Mouse (Mus musculus) lung, postnatal 4 days (tissue): ENCODE data around the gene Nav1.
"Not testable (repeated sequence)": the region's sequence is repeated elsewhere in the genome, so short reads cannot be mapped to it uniquely, and the experiment has no call there.

ENCODE experiments used
- DNase-seq, 2 experiments: peaks; one replicate each; pipeline ENCODE4 v3.0.0; 2021

Nav1 gene

DNA sequence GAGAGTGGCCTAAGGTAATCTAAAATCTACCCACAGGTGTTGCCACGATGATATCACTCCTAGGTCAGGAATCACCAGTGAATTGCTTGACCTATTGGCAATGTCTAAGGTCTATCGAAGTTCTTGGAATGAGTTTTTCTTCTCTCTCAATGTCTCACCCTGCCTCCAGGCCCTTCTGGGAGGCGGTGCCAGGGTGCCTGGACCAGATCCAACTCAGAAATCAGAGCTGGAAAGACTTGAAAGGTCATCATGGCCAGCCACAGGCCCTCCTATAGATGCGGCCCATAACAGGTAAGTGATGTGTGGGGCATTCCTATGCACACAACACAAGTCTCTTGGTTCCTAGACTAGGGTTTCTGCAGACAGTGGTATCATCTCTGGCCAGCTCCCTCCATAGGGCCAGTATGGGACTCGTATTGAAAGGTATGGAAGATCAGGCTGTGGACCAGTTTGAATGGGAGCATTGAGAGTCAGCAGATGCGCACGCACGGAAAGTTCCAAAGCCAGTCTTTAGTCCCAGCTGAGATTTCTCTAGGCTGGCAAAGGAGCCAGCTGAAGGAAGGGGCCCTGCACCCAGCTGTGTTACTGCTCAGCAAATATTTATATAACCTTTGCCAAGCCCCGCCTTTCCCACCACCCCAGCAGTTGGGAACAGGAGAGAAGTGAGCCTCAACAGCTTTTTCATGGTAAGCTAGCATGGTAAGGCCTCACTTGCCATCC, 92.0 kb downstream of the Nav1 start:
- peak; percentile 74 to 85 for DNase-seq

DNA sequence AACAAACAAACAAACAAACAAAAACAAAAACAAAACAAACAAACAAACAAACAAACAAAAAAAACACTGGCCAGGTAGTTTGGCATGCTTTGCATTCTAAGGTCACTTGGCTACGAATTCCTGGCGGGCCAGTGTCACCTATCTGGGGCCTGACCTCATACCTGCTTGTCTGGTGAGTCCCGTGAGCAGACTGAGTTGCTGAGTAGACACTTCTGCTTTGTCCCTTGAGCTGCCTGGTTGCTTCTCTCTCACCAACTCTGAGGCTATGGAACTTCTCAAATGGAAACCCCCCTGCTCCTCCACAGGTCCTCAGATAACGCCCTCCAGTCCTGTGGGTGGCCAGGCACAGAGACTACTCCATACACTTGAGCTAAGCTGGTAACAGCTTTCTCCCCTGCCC, 93.0 kb downstream of the Nav1 start:
- DNase-seq: no peak

DNA sequence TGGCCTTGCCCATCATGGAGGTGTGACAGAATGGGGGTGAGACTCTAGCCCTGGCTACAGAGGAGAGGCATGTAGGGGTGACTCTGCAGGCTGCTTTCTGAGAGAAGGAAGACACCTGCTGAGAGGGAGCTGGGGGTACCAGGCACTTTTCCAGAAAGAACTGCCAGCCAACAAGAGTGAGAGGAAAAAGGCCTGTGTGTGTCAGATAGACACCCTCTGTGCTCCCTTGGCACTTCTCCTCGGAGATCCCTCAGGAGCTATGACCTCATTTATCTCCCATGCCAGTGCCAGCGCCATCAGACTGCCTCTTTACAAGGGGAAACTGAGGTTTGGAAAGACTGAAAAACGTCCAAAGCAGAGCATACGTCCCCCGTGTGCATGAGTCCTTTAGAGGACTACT, 93.6 kb downstream of the Nav1 start:
- DNase-seq: no peak

DNA sequence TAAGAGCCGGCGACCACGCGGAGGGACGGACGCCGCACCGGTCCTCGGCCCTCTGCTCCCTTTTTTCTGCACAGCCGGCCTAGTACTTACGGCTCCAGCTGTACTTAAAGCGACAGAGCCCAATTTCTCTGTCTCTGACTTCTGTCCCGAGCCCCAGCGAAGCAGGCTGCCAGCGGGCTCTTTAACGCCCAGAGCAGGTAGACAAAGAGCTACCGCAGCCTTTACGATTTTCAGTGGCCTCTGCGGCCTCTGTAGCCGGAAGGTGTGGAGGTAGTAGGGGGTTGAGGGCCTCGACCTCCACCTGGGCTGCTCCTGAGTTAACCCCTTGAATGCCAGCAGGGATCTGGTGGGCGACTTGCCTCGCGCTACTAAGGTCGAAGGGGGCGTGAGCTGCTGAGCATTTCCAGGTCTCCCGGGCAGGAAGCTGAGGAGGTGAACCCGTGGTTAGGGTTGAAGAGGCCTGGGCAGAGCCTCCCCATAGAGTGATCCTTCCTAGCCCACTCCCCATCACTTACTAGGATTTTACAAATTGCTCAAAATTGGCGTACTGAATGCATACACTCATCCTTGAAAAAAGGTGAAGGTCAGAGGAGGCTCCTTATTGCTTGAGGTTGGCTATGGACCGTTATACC, 96.6 kb downstream of the Nav1 start:
- DNase-seq: peak; percentile 52 to 64

DNA sequence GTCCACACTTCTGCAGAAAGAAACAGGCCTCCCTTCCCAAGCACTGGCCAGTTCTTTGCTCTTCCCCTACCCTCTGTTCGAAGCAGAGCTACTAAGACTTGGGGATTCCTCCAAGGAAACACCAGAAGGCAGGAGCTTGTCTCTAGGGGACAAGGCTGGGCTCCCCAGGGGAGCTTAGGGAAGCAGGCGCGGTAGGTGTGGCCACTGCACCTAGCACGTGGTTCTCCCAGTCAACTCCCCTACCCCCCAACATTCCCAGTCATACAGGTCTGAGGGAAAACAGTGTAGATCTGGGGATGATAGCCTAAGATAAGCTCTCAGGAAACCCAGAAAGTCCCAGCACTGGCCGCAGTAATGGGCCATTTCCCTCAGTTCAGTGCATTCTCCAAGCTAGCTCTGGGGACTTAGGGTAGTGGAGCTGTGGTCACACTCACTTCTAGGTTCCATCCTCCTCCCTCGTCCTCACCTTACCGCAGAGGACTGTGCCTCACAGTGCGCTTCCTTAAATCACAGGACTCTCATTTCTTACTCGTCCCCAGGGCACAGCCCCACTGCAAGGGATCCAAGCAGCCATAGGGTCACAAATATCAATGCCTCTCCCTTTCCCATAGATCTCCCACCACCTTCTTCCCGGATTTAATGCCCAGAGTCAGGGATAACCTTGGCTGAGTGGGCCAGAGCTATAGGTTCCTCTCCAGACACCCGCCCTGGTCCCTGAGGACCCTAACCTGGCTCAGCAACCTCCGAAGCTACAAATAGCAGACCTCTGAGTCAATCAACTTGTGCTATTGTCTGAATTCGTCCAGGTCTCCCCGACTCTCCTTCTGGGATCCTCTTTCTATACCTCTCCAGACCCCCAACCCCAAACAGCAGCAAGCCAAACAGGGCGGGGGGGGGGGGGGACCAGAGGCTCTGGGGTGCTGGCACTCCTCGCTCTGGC, 97.7 kb downstream of the Nav1 start:
- DNase-seq: no peak

DNA sequence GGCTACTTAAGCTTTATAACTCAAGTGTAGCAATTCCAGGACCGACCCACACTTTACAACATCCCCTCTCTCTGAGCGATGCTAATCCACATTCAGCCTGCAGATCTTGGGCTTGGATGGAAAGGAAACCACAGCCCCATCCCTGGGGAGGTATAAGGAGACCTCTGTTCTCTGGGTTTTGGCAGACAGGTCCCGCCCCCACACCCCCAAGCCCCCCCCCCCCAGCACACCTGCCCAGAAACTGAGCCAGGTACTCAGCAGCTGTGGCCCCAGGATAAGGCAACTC, 98.8 kb downstream of the Nav1 start:
- DNase-seq: no peak

DNA sequence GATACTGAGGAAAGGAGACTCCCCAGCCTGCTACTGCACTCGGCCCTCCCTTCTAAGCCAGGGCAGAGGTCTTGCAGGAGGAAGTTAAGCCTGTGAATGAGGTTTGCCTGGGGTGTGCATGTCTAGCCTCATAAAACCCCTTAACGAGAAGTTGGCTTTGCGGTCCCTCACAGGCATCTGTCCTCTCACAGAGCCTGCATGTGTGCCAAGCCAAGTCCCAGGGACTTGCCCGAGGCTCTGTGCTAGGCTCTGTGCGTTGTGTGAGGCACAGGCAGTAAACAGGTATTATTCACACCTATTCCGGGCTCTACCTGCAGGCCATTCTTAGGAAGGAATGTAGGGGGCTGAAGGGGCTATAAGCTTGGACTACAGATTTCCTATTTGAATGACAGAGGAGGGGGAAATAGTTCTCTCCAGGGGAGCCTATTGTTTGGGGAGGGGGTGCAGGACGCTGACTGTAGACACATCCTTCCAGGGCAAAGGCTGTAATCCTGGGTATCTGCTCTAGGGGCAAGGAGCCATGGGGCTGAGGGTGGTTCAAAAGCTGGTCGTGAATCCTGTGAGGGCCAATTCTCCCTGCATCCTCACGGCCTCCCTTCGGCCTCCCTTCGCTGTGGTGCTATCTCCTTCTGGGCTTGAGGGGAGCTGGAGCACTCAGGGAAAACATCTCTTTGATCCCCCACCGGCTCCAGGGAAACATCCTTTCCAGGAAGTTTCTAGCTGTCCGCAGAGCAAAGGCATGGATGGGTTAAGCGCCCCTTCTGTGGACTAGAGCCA, 99.3 kb downstream of the Nav1 start:
- DNase-seq: no peak

DNA sequence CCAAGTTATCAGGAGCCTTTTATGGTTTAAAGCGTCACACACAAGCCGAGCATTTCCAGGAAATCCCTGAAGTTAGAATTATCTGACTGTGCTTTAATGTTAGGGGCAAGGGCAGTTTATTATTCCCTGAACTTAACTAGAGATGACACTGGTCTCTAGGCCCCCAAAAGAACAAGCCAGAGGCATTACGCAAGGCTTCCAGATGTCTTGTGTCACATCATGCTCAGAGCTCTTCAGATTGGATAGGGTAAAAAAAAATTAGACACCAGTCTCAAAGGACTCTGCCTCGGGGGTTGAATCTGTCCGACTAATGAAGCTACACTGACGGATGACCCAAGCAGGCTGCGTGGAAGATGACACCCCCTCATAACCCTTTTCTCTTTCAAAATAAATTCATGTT, 101.6 kb downstream of the Nav1 start:
- peak in 1 of 2 experiments; percentile 39 for DNase-seq

DNA sequence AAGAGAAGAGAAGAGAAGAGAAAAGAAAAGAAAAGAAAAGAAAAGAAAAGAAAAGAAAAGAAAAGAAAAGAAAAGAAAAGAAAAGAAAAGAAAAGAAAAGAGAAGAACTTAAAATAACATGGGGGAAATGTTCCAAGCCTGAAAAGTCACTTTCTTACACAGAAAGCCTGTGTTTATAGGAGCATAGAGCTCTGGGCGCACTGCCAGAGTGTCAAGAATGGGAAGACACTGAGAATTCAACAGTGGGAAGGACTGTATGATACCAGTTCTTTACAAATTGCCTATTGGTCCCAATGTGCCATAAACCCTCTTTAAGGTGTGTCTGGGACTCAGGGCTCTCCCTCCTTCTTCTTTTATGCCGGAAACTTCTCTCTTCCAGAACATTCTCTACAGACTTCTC, 103.7 kb downstream of the Nav1 start:
- peak; percentile 61 to 67 for DNase-seq

DNA sequence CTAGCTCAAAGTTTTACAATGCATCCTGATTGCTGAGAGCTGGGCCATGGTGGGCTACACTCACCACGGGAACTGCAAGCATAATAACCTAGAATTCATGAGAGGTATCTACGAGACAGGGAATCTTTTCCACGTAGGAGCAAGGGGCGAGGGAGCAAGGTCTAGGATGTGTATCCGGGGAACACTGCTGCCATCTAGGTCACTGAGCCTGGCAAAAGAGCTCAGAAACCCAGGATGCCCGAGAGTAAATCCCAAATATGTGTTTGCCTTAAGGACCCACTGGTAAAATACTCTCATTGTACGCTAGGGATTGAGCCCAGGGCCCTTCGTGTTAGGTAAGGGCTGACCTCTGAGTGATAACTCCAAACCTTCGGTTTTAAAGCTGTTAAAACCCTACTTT, 104.3 kb downstream of the Nav1 start:
- no peak for DNase-seq

DNA sequence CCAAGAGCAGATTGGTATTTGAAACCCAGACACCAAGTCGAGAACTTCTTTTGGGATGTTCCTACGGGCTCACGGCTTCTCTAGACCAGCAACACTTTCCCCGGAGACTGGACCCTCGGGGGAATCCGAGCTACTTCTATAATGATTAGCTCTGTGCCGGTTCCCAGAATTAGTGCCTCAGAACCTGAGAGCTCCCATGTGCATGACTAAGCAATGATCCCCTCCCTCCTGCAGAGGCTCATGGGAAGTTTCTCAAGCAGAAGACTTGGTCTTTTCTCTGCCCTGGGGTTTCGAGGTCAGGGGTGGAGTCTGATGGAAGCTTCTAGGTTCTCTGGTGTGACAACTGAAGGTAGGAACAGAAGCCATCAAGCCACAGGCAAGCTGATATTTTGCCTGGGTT, 105.0 kb downstream of the Nav1 start:
- DNase-seq: no peak

DNA sequence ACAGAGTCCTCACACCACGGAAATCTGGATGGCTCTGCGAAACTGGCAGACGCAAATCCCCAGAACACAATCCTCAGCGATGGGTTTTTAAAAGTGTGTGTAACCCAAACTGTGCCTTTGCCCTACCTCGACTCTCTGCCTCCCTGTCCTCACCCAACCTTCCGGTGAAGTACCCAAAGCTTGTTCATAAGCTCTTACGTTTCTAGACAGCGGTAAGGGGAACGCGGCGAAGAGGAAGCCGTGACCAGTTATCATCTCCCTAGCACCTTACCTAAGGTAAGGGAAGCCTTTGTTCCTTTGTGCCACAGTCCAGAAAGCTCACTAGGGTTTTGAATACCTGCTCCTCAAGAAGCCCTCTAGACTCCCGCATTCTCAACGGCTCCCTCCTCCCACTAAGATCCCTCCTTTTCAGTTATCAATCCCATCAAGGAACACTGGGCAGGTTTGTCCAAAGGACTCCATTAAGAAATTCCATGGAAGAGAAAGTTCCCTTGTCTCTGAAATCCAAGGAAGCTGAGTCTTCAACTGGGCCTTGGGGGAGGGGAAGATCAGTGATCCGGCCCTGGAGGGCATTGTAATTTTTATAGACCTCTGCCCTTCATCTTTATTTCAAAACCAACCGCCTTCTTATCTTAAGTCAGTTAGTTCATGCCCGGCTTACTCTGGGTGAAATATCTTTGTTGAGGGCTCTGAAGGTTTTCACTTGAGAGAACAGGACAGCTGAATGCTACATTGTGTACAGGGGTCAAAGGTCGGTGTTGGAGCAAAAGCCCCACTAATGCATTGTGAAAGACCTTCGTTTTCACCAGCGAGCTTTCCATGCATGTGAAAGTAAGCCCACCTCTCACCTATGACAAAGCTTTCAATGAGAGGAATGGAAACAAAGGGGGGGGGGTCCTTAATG, 108.4 kb downstream of the Nav1 start:
- no peak for DNase-seq

DNA sequence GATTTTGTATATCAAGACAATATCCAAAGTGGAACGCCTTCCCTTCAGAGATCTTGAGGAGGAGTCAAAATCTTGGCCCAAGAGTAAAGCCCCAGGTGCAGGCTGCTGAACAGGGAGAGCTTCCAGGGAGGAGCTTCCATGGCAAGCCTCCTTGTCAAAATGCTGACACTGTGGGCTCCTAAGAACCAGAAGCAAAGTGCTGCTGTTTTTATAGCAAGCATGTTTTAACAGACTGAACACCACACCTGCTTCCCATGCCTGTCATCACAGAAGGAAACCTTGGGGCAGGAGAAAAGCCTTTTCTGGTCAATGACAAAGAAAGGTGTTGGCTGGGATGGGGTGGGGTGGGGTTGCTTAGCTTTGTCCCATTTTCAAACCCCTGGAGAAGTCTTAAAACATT, 112.0 kb downstream of the Nav1 start:
- DNase-seq: no peak

DNA sequence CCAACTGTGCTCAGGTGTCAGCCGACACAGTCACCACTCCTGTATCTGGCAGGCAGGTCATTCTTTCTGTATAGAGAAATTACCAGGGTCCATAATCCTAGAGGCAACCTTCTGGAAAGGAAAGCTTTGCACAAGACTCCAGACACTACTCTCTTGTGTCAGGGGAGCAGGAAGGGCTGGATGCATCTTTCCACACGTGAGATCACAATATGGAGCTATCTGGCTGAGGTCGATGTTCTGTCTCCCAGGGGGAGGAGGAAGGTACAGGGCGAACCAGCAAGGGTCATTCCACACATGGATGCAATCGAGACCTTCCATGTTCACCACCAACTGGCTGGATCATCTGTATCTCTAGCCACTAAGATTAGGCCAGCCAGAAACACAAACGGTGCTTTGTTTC, 113.2 kb downstream of the Nav1 start:
- DNase-seq: no peak

DNA sequence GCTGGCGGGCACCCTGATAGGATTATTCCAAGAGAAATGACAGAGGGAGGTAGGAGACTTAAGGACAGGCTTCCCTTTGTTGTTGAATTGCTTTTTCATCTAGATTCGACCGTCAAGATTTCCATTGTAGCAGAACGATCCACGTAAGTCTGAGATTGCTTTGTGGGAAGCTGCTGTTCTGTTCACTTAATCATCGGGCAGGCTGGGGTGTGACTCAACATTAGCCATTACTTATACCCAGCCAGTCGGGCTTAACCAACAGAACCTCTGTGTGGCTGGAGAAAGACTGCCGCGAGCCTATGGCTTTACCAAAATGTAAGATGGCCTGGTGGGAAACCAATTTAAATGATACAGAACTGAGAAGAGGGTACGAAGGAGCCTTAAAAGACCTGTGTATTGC, 114.7 kb downstream of the Nav1 start:
- DNase-seq: no peak

DNA sequence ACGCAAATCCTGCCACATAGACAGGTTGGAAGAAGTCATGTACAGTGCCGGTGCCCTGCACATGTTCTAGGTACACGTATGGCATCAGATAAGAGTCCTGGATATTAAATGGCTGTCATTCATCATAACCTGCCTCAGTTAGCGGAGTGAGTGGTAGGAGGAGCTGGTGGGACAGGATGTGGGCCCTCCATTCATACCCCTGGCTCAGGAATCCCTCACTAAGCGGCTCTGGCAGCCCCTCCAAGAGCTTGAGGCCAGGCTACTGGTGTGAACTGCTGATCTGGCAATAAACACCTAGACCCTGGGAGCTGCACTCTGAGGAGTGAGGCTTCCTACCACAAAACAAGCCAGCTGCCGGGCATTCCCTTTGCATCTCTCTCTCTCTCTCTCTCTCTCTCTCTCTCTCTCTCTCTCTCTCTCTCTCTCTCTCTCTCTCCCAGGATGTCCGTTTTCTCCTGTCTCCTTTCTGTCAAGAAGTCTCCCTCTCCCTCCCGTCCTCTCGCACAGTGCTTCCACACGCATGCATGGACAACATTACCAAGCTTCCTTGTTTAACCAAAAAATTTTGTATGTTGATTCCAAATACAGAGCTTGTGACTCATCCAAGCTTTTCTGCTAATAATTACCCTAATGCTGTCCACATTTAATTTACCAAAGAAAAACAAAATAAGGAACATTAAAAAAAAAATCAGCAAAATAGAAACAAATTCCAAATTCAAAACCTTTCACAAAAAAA, 116.0 kb downstream of the Nav1 start:
- no peak for DNase-seq

DNA sequence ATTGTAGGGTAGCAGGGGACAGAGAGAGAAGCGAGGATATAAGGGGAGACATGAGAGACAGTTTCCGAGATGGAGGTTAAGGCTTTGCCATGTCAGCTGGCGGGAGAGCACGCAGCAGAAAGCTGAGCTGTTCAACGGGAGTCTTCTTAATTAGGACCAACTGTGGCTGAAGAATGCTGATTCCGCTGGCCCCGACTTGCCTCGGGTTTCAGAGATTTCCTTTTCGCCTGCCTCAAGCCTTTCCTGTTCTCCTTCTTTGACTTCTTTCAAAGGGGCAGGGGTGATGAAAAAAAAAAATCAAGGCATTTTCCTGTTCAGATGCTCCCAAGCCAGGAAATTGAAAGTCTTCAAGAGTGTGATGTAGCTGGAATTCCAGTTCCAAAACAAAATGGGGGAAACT, 118.2 kb downstream of the Nav1 start:
- DNase-seq: no peak

DNA sequence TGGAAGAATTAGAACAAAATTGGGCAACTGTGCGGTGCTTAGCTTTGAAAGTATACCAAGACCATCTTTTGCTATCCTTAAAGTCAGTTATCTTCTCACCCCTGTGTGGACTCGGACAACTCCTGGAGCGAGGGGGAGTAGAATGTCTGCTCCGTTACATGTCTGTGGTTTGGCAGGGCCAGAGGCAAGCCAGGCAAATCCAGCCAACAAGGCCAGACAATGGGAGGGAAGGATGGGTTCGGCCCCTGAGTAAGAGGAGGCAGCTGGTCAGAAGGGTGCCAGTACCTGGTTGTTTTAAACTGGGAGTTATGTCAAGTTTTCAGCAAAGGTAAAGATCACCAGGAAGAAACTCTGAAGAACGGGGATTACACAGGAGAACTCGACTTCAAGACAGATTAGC, 121.9 kb downstream of the Nav1 start:
- DNase-seq: no peak

DNA sequence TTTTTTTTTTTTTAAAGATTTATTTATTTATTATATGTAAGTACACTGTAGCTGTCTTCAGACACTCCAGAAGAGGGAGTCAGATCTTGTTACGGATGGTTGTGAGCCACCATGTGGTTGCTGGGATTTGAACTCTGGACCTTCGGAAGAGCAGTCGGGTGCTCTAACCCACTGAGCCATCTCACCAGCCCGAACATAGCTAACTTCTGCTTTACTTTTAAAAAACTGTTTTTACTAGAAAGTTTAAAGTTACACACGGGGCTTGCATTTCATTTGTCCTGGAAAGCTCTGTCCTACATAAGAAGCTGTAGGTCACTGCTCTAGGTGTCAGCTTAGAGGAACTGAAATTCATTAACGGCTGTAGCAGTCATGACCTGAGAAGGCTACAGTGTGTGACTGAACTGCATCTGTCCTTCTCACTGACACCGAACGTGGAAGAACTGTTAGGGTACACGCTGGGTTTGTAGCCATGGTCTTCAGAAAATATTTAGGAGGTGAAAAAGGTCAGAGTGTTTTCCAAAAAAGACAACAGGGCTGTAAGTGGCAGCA, 122.5 kb downstream of the Nav1 start:
- not testable (repeated sequence) for DNase-seq

DNA sequence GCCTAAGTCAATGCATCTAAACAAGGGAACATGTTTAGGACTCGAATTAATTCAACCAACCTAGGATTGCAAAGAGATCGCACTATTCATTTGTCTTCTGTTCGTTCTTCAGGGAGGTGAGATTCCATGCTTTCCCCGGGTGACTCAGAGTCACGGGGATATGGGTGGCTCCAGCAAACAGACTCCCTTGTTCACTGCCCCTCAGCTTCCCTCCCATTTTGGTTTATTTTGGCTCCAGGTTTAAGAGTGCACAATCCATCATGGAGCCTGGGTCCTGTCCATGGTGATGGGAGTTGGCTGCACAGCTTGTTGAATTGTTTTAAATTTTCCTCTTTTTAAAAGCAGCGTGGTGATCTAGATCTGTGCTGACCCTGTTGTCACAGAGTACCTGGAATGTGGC, 123.1 kb downstream of the Nav1 start:
- no peak for DNase-seq

DNA sequence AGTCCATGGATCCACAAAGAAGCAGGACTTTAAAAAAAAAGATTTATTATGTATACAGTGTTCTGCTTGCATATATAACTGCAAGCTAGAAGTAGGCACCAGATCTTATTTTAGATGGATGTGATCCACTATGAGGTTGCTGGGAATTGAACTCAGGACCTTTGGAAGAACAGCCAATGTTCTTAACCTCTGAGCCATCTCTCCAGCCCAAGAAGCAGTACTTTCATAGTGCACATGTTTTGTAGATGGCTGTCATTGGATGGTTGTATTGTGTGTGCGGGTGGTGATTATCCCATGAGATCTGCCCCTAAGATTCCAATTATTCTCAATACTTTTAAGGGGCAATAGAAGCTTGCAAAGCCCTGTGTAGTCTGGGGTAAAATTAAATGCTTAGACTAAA, 124.4 kb downstream of the Nav1 start:
- DNase-seq: no peak
